Mouse (Mus musculus) embryonic fibroblast, embryonic 13.5 days (primary cell): ENCODE data around the gene Irf2bp2. TPM values are rescaled to one million over a fixed set of nuclear protein-coding genes. Genes with fewer than 3 reads are reported as not detected.

Experiments
- H3K27ac ChIP-seq: 2 replicates; pipeline ENCODE4 v1.5.1; 2012; ENCODE audit warnings: low read length, control low read depth, inconsistent platforms; ENCODE audit not compliant: insufficient read depth
- H3K4me1 ChIP-seq: 2 replicates; pipeline ENCODE4 v1.6.1; 2011; ENCODE audit warnings: low read length; ENCODE audit not compliant: control insufficient read depth, insufficient read depth
- H3K4me3 ChIP-seq: 2 replicates; pipeline ENCODE4 v1.5.1; 2011; ENCODE audit warnings: mild to moderate bottlenecking, control low read depth, low read length; ENCODE audit not compliant: insufficient read depth
- CTCF ChIP-seq: IDR thresholded peaks from 2 replicates; pipeline ENCODE4 v1.5.1; 2011; ENCODE audit warnings: mild to moderate bottlenecking, control low read depth, low read length, moderate library complexity, borderline replicate concordance; ENCODE audit not compliant: insufficient read depth
- POLR2A ChIP-seq: IDR thresholded peaks from 2 replicates; pipeline ENCODE4 v1.6.1; 2011; ENCODE audit warnings: low read depth, mild to moderate bottlenecking, control low read depth, low read length, moderate library complexity
- polyA plus RNA-seq: library from polyadenylated mRNA; stranded (reverse); fragments of >200 nt; gene quantifications from 2 replicates; pipeline ENCODE4 v1.2.4, GENCODE M21; 2011; ENCODE audit warnings: low read depth; ENCODE audit not compliant: missing spikeins, insufficient read length

Irf2bp2 gene
- polyA plus RNA-seq, 1 experiment, result 74.8 TPM

- TF ChIP-seq CTCF (no peak), POLR2A (no peak)
Measured at GRCm38 (mm10) chr8:126620721-126621120, 26.9 kb upstream of the Irf2bp2 start.

GRCm38 (mm10) chr8:126619487-126619886, 25.7 kb upstream of the Irf2bp2 start:
- no peak for TF ChIP-seq CTCF
- TF ChIP-seq POLR2A, result no peak
- Histone ChIP-seq H3K4me1 (peaks cover 19% of the 10 kb centered on the region), H3K27ac (no peak overlapping the region), H3K4me3 (no peak overlapping the region)

More at GRCm38 (mm10) chr8:126620721-126621120, 26.9 kb upstream of the Irf2bp2 start:
- Histone ChIP-seq H3K27ac (no peak overlapping the region), H3K4me3 (no peak overlapping the region), H3K4me1 (0 out of 2 replicates have a peak, but pooled peaks cover 9% of the 10 kb centered on the region)

- H3K4me3 ChIP-seq, result no peak overlapping the region
- TF ChIP-seq POLR2A, result no peak
- no peak for TF ChIP-seq CTCF
- peak overlapping the region; percentile 67; the same call in 1 of the 2 replicates for H3K27ac ChIP-seq
- H3K4me1 ChIP-seq, result peaks cover 26% of the 10 kb centered on the region
Measured at GRCm38 (mm10) chr8:126617665-126618064, 23.9 kb upstream of the Irf2bp2 start.

GRCm38 (mm10) chr8:126616736-126617135, 22.9 kb upstream of the Irf2bp2 start:
- Histone ChIP-seq H3K27ac (peak overlapping the region; percentile 67), H3K4me3 (no peak overlapping the region)
- TF ChIP-seq CTCF (no peak), POLR2A (no peak)

GRCm38 (mm10) chr8:126615765-126616164, 22.0 kb upstream of the Irf2bp2 start:
- Histone ChIP-seq H3K4me1 (peaks cover 28% of the 10 kb centered on the region), H3K27ac (peak overlapping the region; percentile 94), H3K4me3 (no peak overlapping the region)
- TF ChIP-seq POLR2A (no peak), CTCF (no peak)

More at GRCm38 (mm10) chr8:126616736-126617135, 22.9 kb upstream of the Irf2bp2 start:
- H3K4me1 ChIP-seq, result peaks cover 26% of the 10 kb centered on the region

GRCm38 (mm10) chr8:126614740-126615132, 20.9 kb upstream of the Irf2bp2 start:
- H3K4me3 ChIP-seq, result no peak overlapping the region
- no peak for TF ChIP-seq POLR2A
- no peak for TF ChIP-seq CTCF
- H3K27ac ChIP-seq, result peak overlapping the region; percentile 94
- H3K4me1 ChIP-seq, result peaks cover 30% of the 10 kb centered on the region

- H3K4me3 ChIP-seq, result no peak overlapping the region
- peaks cover 30% of the 10 kb centered on the region for H3K4me1 ChIP-seq
- TF ChIP-seq CTCF (no peak), POLR2A (no peak)
- peak overlapping the region; percentile 94 for H3K27ac ChIP-seq
Measured at GRCm38 (mm10) chr8:126614062-126614739, 20.4 kb upstream of the Irf2bp2 start.

- no peak overlapping the region for H3K4me3 ChIP-seq
- H3K27ac ChIP-seq, result peak overlapping the region; percentile 94; the same call in 1 of the 2 replicates
- peaks cover 30% of the 10 kb centered on the region for H3K4me1 ChIP-seq
- no peak for TF ChIP-seq POLR2A
Measured at GRCm38 (mm10) chr8:126613143-126613542, 19.4 kb upstream of the Irf2bp2 start.

GRCm38 (mm10) chr8:126612739-126613138, 19.0 kb upstream of the Irf2bp2 start:
- peaks cover 30% of the 10 kb centered on the region for H3K4me1 ChIP-seq
- H3K27ac ChIP-seq, result no peak overlapping the region
- TF ChIP-seq POLR2A, result no peak
- TF ChIP-seq CTCF, result no peak
- H3K4me3 ChIP-seq, result no peak overlapping the region

GRCm38 (mm10) chr8:126610713-126611112, 16.9 kb upstream of the Irf2bp2 start:
- H3K4me3 ChIP-seq, result no peak overlapping the region
- peaks cover 21% of the 10 kb centered on the region for H3K4me1 ChIP-seq

More at GRCm38 (mm10) chr8:126610713-126611112, 16.9 kb upstream of the Irf2bp2 start:
- H3K27ac ChIP-seq, result no peak overlapping the region
- TF ChIP-seq CTCF (no peak), POLR2A (no peak)
